Mouse (Mus musculus): ENCODE measurements at regions not wholly inside any gene's neighbourhood (a gene's known extent, or its start where the extent isn't known, plus 50 kb on each side); places are given as distances from the start of the nearest gene placed in this dataset.

- TF ChIP-seq TBP (conservative IDR thresholded peaks at IDR 0.05; ENCODE audit: low read depth, low read length) (no peak), CTCF (conservative IDR thresholded peaks at IDR 0.05 in 1 of 2, IDR thresholded peaks at IDR 0.05 in 1 of 2; ENCODE audit: low read depth in 2 of 2, low read length in 2 of 2) (no peak)
Observed at GRCm38 (mm10) chr4:110127941-110128520, 150.2 kb downstream of the Dmrta2 start.
